Mouse (Mus musculus) lung, postnatal 25 days (tissue): ENCODE results near the gene Amigo1.

Experiments
- DNase-seq: peaks from one replicate; pipeline ENCODE4 v3.0.0; 2022; ENCODE audit warnings: low spot score

Amigo1 gene

DNA sequence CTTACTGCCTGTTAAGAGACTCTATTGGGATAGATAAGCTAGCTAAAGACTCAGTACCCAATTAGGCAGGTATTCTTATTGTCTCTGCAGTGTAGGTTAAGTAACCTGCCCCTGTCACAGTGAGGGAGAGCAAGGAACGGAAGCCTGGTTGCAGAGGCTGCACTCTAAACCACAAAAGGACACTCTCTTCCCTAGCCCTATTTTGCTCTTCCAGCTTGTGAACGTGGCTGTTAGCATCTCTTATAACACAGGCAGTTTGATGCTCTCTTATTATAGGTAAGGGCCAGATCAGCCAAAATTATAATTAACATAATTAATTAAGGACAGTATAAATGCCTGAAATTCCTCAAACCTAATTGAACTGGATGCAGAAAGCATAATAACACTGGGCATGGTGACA is 5.6 kb upstream of the Amigo1 start:
- DNase-seq, result no peak

DNA sequence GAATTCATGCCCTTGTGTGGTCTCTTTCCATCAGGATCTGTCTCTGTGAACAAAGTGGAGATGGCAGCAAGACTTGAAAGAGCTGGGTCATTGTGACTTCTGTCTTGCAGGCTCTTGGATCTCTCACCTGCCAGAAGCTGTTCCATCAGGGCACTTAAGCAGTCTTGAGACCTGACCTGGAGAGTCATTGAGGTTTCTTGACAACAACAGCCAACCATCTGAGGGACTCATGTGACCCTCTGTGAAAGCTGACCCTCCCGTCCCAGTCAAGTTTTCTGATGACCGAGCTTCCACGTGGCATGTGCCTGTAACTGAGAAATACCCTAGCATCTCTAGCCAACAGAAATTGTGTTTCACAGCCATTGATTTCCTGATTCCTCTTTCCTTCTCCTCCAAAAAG is 1.4 kb upstream of the Amigo1 start:
- peak; percentile 78 for DNase-seq

DNA sequence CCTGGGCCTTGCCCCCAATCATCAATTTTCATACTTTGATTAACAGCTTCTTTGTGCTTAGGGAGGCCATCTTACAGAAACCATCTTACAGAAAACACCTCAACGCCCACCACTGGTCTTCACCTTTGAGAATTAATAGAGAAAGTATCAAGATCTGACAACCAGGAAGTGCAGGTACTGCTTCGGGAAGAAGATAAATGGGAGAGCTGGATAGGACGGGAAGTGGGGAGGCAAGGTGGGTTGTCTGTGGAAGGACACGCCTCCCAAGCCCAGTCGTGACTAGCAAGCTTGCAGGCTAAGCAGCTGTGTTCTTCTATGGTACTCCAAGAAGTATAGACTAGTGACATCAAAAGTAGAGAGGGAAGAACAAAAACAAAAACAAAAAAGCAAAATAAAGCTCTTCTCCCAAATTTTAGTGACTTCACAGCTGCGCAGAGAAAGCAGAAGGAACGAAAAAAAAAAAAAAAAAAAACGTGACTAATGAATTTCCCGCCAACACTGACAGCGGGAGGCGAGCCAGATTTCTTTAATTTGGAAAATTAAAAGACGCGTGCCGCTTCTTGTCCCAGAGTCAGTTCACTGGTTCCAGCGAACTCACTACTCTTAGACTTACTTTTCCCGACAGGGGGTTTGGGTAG is 556 bp upstream of the Amigo1 start:
- DNase-seq, result no peak

DNA sequence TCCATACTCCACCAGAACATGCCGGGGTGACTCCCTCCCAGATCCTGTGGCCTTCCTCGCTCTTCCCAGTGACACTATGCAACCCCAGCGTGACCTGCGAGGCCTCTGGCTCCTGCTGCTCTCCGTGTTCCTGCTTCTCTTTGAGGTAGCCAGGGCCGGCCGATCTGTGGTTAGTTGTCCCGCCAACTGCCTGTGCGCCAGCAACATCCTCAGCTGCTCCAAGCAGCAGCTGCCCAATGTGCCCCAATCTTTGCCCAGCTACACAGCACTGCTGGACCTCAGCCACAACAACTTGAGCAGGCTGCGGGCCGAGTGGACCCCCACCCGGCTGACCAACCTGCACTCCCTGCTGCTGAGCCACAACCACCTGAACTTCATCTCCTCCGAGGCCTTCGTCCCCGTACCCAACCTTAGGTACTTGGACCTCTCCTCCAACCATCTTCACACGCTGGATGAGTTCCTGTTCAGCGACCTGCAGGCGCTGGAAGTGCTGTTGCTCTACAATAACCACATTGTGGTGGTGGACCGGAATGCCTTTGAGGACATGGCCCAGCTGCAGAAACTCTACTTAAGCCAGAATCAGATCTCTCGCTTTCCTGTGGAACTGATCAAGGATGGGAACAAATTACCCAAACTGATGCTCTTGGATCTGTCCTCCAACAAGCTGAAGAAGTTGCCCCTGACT is 1.1 kb downstream of the Amigo1 start:
- DNase-seq, result no peak

DNA sequence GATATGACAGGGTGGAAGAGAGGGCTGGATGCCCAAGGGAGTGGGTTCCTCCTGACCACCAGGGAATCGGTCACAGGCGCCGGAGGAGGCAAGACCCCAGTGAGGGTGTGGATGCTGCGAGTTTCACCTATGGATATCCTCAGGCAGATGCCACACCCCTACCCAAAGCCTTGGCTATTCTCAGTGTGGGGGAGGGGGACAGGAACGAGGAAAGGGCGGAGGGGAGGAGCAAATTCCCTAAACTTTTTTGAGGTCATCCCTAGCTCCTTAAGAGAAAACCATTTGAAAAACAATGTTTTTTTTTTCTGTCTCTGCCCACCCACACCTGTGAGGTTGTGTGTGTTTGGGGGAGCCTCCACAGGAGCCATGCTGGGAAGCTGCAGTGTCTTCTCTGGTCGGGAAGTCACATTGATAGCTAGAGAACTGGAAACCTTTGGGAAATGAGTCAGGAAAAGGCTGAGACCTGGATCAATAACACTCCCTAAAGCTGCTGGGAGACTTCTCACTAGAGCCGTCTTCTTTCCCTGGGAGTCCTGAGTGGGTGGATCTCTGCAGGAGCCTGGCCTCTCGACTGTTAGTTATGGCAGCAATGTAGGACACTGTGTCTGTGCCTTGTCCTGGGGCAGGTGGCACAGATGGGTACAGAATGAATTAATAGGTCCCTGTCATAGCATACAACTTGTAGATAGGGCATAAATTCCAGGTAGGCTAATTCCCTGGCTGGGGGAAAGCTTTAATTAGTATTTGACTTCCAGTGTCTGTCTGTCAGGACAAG is 2.8 kb downstream of the Amigo1 start:
- no peak for DNase-seq

DNA sequence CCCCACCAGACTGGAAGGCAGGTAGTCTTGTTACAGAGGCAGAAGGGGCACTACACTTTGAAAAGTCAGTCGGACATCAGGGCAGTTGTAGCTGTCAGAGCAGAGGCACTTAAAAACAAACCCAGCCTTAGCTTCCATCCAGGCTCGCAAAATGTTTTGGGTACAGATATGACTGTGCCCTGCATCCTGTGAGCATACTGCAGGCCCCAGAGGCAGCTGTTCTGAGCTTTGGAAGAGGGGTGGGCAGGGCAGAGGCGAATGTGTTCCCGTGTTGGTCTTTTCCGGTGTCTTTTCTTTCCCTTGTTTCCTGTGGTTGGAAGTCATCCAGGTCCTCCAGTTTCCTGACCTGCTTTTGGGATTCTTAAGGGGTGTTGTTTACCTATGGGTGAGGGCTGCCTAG is 3.8 kb downstream of the Amigo1 start:
- DNase-seq, result no peak

DNA sequence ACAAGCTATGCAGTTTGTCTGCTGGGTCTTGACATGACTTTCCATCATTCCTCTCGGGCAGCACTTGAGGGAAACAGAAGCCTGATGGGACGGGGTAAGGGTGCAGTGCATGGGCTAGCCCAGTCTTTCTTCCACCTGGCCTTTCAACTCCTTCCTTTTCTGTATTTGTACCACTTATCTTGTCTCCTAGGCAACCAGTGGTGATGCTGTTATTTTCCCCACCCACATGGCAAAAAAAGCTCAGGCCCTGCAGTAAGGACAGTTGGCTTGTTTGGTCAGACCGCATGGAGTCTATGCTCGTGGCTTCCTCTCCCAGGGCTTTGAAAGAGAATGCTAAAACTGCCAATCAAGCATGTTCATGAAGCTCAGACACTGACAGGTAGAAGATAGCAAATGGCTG is 7.6 kb downstream of the Amigo1 start:
- DNase-seq, result no peak

DNA sequence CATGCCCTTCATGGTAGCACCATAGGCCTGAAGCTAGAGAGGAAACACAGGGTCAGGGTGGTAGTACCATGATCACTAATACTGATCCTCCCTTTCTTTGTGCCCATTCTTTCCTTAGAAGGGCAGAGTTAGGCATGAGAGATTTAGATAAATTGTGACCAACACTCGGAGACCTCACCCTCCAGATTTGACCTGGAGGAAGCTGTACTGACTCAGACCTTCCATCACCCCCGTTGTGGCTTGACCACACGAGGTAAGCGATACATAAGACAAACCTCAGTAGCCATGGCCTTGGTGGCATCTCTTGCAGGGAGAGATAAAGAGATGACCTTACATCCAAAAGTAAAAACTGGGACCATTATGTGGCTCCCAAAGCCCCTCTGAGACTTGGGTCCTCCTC is 9.2 kb downstream of the Amigo1 start:
- DNase-seq, result no peak

DNA sequence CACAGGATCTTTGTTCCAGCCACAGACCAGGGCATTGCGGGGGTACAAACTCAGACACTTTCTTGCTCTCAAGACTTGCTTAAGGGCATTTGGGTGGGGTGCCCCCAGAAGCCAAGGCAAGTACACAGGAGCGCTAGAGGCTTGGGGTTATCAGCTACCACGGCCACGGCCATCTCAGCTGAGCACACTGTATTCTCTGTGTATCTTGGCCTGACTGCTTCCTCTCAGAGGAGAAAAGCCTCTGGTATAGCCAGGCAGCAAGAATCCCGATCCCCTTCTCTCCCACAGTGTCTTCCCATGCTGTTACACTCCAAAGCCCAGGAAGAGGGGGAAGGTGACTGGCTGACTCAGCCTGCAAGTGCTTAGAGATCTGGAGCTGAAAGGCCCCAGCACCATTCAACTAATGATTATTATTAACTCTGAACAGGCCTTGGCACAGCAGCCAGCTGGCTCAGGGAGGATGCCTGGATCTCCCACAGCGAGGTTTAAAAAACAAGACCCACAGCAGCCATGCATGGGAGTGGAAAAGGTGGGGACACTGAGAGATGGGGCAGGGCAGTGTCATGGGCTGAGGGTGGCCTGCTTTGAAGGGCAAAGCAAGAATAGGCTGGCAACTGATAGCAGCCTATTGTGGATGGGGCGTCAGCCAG is 9.9 kb downstream of the Amigo1 start:
- DNase-seq, result no peak

DNA sequence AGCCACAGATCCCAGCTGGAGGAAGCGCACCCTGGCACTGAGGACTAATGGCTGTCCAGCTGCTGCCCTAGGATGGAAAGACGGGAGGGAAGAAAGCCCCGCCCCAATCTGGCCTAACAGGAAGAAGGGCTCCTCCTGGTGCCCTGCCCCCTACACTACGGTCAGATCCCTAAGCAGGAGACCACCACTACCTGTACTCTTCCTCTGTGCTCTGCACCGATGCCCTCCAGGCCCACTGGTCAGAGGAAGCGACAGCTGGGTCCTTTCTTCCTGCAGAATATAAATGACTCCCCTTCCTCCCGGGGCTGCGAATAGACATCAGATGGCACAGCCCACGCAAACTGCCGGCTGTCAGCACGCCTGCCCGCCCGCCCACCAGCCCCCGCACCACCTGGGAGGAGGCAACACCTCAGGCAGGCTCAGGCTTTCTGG is 10.9 kb downstream of the Amigo1 start:
- DNase-seq, result peak; percentile 34

DNA sequence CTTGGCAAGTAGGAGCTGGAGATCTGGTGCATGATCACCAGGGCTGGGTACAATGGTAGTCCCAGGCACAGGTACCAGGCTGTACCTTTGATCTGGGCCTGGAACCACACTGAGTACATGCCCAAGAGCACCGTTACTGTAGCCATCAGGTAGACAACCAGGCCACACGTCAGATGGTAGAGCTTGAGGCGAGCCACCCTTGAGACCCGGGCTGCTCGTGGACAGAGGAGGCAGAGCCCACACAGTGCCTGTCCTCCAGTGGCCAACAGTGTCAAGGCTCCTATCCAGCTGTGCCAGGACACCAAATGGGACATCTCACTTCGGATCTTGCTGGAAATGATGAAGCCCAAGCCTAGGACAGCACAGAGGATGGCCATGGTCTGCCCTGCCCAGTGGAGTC is 13.1 kb downstream of the Amigo1 start:
- no peak for DNase-seq

DNA sequence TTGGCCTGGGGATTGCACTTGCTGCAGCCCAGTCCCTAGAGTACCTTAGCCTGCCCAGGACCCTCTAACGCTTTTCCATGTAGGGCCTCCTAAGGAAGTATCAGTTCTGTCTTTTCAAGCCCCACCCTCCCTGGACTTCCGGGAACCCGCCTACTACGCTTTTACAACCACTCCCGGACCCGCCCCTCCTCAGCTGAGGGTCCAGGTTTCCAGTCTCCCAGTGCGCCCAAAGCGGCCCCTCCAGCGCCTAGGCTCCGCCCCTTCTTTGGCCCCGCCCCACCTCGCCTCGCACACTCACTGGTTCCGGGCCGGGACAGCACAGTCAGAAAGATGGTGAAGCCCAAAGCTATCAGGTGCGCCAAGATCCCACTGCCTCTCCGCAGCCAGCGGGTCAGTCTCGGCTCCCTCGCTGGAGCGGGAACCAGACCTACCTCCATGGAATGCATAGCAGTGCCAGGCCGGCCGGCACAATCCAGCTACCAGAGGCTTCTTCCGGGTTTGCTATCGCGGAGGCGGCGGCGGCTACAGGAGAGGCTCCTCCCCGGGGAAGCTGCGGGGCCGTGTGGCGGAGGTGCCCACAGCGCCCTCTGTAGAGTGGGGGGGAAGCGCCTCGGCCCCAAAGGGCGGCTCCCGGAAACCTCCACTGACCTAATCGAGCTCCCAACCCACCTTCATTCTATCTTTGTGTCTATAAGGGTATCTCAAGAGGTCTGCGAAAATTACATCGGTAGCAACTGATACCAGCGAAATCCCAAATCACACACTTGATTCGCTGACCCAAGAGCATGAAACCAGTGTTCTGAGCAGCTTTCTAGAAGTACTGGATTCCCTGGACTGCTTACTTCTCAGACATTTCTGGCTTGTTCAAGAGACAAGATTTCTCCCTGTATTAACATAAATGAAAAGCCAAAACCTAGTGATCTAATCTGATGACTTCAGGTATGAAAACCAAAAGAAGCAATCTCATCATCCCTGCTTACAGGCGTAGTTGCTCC is 14.5 kb downstream of the Amigo1 start, which contains the start of gene Cyb561d1:
Cyb561d1 (minus strand) TSS at position 884 of the 995 bp plus-strand sequence.
- DNase-seq, result peak; percentile 96

DNA sequence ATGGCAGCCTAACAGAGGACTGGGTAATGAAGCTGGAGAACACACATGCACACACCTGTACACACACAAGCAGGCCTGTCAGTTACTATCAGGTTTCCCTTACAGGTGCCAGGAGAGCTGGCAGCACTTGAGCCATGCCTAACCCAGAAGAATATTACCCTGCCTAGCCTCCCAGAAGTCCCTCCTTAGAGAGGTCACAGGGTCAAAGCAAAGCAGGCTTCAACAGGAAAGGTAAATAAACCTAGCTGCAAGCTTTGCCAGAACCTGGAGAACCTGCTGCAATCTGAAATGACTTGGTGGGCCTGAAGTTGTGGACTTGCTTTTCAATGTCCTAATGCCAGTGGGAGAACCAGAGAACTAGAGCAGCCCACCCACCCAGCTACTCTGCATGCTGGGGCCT is 16.4 kb downstream of the Amigo1 start:
- DNase-seq, result peak; percentile 74

DNA sequence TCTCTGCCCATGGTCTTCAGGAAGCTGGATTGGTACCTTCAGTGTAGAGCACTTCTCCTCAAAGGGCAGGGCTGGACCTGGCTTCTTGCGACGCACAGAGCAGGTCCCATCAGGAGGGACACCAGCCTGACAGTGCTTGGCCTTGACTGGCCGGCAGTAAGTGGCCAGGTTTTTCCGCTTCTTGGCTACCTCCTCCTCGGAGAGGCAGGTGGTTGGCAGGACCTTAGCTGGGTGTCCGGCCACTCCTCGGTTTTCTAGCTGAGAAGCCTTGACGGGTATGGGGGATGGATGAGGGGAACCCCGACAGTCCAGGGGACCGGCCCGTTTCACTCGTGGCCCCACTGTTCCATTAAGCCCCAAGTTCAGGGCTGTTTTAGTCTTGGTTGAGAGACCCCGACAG is 17.1 kb downstream of the Amigo1 start:
- DNase-seq, result no peak

DNA sequence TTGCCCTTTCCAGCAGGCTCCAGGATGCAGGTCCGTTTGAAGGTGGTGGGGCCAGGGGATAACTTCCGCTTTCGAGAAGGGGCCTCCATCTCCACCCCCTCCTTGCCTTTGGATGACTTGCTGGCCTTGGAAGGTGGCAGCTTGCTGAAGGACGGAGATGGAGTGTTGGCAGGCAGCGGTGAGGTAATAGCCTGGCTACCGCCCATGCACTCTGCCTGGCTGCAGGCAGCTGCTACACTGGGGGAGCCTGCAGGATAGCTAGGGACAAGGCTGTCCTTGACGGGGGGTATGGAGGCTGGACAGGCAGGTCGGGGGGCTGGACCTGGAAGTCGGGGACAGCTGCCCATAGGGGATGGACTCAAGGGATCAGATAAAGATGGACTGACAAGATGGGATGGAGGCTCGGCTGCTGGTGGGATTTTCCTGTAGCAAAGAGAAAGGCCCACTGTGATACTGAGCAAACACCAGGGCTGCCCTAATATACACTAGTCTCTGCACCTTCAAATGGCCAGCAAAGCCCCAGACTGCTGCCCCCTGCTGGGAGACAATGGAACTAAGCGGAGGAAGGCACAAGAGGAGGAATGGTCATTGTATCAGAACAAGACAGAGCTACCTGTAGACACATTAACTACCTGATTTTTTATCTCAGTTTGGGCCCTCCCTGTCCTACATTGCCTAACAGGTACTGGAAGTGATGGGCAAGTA is 17.6 kb downstream of the Amigo1 start:
- peak; percentile 80 for DNase-seq

DNA sequence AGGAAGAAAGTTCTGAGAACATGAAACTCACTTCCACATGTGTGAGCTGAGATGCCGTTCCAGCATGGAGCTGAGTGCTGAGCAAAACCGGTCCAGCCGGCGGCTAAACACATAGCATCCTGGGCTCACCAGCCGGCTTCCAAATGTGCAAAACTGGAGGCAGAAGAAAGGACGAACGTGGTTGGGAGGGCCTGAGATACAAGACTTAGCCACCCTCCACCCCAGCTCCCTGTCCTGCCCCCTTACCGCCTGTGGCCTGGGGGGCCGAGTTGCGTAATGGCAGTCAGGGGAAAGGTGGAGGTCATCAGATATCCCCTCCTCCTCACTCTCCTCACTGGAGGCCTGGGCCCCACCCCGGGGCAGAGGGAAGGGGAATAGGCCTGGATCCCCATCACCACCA is 18.3 kb downstream of the Amigo1 start:
- no peak for DNase-seq

DNA sequence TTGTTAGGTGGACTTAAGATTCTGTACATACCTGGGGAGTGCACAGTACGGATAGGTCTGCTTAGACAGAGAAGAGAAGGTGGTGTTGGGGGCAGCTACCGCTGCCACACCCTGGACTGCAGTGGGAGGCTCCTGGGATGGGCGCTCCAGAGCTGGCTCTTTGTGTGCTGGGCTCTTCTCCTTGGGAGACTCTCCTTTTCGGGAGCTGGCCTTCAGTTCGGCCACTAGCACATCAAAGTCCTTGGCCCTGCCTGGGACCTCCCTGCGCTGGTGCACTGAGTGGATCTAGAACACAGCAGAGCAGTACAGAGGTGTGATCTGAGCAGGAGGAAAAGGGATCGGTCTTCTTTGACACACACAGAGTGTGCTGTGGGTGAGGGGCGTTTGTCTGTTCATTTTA is 19.5 kb downstream of the Amigo1 start:
- no peak for DNase-seq

DNA sequence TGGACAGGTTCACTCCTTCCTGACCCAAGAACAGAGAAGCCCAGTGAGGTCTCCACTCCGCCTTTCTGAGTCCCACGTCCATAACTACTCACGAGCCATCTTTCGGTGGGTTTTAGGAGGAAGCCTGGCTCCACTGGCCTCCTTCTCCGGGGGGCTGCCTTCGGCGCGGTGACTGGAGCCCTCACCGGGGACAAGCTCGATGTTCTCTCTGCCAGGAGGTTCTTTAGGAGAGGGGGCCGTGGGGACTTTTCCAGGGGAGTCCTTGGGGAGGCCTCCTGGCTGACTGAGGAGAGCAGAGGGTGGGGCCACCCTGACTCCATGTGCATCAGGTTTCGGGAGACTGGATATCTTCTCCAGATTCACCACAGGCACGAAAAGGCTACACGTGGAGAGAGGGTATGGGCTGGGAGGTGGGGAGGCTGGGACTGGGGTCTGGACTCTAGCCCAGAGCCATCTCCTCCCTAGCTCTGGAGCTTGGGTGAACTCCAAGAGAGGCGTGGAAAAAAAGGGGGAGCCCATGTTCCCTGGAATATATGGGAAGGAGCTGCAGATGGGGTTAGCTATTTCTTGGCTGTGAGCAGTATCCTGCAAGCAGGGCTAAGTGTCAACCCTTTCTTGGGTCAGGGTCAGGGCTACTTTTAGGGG is 20.7 kb downstream of the Amigo1 start:
- DNase-seq, result no peak

DNA sequence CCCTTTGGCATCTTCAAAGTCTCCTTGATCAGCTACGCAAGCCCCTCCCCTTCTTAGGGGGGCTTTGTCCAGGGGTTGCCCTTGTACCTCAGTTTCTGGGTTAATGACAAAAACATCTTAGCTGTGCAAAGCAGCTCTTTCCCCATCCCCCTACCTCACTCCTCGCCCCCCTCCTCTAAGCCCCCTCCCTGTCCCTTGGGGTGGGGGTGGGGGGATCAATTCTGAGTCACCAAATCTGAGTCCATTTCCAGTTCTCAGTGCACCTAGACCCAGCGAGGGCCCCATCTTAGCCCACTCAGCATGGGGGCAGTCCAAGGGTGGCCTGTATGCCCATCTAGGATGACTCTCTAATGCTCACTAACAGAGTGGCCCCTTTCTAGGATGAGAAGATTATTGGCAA is 22.9 kb downstream of the Amigo1 start:
- no peak for DNase-seq

DNA sequence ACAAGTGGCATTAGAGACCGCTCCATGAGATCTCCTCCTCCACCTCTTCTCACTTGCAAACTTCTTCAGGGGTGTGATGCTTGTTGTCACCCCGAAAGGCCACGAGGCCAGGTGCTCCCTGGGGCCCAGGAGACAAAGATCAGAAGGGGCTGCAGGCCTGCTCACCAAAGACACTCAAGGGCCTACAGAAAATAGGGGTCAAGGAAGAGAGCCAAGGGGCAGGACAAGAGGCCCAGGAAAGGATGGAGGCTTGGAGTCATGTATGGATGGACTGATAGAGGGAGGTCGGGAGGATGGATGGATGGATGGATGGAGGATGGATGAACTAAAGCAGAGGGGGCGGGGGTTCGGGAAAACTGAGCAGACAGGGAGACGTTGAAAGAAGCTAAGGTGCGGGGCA is 23.4 kb downstream of the Amigo1 start:
- no peak for DNase-seq
